Mouse (Mus musculus) spleen, postnatal 36 days (tissue): ENCODE data around the gene Jund.

ENCODE experiments used
- DNase-seq, 2 experiments: peaks; one replicate each; pipeline ENCODE4 v3.0.0; 2022; ENCODE audit warnings: low spot score in 2 of 2, mixed read lengths in 1 of 2

Gene Jund

DNA sequence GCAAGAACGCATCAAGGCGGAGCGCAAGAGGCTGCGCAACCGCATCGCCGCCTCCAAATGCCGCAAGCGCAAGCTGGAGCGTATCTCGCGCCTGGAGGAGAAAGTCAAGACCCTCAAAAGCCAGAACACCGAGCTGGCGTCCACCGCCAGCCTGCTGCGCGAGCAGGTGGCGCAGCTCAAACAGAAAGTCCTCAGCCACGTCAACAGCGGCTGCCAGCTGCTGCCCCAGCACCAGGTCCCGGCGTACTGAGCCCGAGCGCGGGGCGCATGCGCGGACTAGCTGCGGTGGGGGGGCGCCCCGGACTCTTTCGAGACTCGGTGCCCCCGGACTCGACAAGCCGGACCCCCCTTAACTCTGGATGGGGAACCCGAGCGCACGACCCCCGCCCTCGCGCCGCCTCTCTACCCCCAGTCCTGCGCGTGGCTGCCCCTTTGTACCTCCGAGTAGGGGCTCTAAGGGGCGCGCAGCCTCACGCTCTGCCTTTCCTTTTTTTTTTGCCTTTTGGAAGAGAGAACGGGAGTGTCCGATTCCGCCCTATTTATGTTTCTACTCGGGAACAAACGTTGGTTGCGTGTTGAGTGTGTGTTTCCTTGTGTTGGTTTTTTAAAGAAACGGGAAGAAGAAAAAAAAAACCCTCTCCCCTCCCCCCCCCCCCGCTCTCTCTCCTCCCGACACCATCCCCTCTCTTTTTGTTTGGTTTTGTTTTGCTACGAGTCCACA lies 1.2 kb downstream of the Jund start:
- DNase-seq, result peak; percentile 81 to 82

DNA sequence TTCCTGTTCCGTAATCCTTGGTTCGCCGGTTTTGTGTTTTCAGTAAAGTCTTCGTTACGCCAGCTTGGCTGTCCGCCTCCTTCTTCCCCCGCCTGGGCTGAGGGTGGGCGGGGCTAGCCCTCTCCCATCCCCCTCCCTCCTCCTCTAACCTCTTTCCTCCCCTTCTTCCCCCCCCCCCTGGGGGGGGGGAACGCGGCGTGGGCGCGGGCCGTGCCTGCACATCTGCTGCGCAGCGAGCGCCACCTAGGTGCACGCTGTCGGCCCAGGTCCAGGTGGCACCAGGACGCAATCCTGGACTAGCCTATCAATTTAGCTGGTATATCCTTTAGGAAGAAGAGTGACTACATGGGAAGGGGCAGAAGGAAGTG lies 1.8 kb downstream of the Jund start:
- DNase-seq, result peak; percentile 93

DNA sequence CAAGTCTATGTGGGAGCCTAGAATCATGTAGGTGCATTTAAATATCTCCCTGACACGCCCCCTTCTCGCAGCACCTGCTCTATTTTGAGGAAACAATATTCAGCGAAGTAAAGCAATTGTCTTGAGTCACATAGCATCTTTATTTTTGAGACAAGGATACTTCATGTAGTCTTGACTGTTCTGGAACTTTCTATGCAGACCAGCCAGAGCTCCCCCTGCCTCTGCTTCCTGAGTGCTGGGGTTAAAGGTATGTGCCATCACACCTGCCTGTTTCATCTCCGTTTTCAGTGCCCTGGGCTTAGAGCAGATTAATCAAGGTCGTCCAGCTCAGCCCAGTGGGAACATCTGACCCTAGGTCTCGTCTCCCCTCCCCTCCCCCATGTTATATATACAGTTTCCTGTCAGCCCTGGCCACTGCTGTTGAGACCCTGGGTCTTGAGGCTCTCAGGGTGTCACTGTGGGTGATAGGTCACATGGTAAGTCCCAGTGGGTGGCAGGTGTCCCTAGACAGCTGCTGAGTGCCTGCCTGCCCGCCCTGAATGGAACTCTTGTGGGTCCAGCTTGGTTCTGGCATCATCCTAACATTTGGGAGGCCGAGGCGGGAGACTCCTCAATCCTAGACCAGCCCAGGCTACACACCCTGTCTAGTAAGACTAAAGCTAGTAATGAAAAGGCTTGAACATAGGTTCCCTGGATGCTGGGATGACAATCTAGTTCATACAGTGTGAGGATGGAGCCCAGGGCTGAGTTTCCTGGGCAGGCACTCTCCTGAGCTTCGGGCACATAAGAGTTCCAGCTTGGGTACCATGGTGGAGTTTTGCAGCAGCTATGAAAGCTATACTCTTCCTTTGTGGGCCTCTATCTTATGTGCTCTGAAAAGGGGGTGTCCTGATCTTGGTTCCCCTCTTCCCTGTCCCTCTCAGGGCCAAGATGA lies 2.6 kb downstream of the Jund start:
- DNase-seq, result no peak

DNA sequence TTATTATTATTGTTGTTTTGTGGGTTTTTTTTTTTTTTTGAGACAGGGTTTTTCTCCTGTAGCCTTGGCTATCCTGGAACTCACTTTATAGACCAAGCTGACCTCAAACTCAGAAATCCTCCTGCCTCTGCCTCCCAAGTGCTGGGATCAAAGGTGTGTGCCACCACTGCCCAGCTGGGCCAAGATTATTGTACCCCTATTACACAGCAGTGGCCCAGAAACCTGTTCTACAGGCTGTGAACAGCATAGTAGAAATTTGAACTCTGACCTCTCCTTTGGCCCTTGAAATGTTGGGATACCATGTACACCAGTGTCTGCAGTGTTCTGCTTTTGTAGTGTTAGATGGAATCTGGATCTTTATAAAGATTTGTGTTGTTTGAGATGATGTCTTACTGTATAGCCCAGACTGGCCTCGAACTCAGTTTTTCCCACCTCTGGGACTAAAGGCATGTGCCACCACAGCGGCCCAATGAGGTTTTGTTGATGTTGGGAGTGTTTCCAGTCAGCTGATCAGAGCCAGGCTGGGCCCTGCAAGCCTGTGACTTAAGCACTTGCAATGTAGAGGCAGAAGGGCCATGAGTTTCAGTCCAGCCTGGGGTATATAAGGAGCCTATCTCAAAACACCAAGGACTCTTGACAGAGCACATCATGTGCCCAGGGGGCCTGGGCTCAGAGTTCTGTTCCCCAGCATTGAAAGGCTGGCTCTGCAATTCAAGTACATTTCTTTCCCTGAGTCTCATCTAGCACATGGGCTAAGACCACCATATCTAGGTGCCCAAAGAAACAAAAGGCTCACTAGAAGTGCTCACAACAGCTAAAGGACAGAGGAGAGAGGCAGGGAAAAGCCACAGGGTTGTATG lies 3.5 kb downstream of the Jund start:
- no peak for DNase-seq

- no peak for DNase-seq
These were observed 4.1 kb downstream of the Jund start for GRCm38 (mm10) chr8:70702842-70703182.

DNA sequence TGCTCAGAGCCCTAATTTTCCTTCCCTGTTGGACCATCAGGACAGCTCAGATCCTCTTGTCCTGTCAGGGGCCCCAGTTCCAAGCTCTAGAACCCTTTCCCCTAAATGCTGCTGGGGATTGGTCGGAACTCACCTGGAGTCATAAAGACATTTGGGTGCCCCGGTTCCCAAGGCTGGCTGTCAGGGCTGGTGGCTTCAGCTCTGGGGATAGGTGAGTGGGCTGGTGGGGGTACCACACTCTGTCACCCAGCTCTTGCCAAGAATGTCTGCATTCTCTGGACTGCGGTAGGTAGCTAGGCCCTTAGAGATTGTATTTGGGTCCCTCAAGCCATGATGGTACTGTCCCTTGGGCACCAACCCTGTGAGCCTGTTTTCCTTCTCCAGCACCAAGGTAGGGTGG lies 4.5 kb downstream of the Jund start, which contains the start of gene Iqcn:
Iqcn (plus strand) TSS at position 171 of the 400 bp plus-strand sequence.
- no peak for DNase-seq

DNA sequence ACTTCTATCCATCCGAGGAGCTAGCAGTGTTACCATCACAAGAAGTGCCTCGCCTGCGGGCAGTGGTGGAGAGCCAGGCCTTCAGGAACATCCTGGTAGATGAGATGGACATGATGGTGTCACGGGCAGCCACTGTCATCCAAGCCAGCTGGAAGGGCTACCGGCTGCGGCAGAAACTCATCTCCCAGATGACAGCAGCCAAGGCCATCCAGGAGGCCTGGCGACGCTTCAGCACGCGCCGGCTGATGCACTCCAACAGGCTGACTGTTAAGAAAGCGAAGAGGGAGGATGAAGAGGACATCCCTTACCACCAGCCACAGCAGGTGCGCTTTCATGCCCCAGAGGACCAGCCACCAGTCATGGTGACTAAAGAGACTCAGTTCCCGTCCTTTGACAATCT lies 9.5 kb downstream of the Jund start:
- DNase-seq, result no peak

DNA sequence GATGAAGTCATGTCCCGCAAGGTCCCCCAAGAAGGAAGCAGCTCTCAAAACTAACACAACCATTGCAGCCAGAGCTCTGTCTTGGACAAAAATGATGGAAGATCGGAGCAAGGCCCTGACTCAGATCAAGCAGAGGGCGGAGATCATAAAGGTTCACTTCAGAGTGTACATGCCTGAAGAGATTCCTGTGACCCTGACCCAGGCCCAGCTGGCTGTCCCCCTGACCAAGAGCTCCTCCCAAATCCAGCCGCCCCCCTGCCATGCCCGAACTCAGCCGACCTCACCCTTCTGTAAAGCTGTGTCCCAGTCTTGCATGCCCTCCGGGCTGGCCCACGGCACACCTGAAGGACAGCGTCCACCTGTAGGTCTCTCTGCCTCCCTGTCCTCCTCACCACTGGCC lies 11.0 kb downstream of the Jund start:
- DNase-seq, result no peak

GRCm38 (mm10) chr8:70710296-70710695 lies 11.5 kb downstream of the Jund start:
- DNase-seq, result no peak

DNA sequence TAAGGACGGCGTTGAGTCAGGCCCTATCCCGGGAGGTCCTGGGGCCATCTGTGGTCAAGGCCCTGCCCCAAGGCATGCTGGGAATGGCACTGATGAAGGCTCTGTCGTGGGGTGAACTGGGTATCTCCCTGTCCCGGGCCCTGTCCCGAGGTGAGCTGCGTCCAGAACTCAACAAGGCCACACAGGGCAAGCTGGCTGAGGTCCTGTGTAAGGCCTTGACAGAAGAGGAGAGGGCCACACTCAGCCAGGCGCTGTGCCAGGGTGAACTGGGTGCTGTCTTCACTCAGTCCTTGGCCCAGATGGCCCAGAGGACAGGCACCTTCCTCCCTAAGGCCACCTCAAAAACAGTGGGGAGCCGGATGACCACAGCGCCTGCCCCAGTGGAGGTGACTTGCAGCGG lies 12.3 kb downstream of the Jund start:
- DNase-seq, result no peak

DNA sequence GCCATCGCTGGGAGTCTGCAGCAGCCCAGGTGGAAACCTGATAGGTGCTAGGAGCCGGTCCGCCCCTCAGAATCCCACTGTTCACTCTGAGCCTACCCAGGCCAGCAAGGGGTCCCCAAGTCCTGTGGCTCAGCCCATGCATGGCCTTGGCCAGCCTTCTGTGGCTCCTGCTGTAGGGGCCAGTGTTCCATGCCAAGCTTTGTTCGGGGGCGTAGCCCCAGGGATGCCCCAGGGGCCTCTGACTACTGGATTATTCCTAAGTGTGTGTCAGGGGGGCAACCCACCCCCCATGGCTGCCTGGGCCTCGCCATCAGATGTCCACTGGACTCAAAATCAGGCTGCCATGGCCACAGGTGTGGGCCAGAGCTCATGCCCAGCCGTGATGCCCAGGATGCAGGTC lies 15.2 kb downstream of the Jund start:
- DNase-seq, result no peak

DNA sequence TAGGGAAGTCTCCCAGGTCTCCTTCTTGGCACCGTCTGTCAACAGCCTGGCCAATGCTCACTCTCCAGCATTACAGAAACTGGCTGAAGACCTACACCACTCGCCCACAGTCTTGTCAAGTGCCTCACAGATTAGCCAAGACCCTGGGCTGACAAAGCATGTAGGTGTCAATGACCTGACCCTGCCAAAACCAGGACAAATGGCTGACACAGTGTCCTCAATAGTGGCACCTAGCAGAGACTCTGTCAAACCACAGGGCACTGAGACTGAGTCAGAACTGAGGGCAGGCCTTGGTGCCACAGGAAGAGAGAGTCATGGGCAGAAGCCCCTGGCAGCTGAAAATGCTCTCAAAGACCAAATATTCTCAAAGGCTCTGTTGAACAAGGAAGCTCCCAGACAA lies 16.3 kb downstream of the Jund start:
- DNase-seq, result no peak

DNA sequence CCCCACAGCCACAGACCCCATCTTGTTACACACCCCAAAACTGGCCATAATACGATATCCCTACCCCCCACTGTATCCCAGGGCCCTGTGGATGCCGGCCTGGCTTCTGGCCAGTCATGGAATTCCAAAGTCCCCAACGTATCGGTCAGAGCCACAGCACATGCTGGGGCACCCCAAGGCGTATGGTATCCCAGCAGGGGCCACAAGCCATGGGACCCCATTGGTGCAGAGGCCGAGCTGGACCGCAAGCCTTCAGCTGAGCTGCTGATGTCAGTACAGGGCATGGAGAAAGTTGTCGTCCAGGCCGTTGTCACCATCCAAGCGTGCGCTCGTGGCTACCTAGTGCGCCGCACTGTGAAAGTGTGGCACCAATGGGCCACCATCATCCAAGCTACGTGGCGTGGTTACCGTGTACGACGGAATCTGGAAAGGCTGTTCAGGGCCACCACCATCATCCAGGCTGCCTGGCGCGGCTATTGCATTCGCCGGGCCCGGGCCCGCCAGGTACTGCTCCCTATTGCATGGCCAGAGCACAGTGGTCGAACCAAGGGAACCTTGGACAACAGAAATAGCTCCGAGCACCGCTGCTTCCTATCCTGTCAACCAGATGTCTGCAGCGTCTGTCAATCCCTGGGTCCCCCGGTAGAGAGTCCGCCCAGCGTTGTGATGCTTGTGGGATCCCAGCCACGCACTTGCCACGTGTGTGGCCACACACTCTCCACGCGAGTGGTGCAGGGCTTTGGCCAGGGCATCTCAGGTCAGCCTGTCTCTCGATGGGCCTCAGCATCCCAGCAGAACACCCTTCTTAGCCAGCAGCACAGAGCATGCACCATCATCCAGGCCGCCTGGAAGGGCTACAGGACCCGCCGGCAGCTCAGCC lies 18.0 kb downstream of the Jund start:
- DNase-seq, result no peak

GRCm38 (mm10) chr8:70718297-70718696 lies 19.5 kb downstream of the Jund start, which contains the start of gene Gm3336:
TSS of gene Gm3336 (plus strand) at chr8:70718543.
- peak; percentile 71 to 75 for DNase-seq

- DNase-seq, result no peak
These were observed 21.1 kb downstream of the Jund start for GRCm38 (mm10) chr8:70719796-70720270.

DNA sequence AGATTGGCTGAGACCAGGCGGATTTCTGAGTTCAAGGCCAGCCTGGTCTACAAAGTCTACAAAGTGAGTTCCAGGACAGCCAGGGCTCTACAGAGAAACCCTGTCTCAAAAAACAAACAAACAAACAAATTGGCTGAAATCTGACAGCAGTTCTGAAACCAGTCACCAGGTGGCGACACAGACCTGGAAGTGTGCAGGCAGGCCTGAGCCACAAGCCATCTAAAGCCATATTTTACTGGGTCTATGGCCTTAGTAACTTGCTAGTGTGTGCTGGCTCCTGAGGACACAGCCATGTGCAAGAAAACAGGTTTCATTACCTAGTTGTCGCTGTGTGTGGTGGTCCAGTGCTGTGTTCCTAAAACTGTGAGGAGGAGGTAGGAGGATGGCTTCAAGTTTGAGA lies 22.0 kb downstream of the Jund start:
- DNase-seq, result peak; percentile 65 to 68

DNA sequence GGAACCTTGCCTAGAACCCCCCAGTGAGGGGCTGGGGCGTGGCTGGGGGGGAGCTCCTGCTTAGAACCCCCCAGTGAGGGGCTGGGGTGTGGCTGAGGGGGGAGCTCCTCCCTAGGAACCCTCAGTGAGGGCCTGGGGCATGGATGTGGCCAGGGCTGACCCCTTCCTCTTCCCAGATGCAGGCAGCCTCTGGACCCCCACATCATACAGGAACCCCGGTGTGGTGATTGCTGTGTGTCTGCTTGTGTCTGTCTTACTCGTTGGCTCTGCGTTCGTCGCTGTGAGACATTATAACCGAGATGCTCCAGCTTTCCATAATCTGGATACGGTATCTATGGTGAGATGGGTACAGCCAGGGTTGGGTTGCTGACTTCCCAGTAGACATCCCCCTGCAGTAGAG lies 22.9 kb downstream of the Jund start:
- no peak for DNase-seq

DNA sequence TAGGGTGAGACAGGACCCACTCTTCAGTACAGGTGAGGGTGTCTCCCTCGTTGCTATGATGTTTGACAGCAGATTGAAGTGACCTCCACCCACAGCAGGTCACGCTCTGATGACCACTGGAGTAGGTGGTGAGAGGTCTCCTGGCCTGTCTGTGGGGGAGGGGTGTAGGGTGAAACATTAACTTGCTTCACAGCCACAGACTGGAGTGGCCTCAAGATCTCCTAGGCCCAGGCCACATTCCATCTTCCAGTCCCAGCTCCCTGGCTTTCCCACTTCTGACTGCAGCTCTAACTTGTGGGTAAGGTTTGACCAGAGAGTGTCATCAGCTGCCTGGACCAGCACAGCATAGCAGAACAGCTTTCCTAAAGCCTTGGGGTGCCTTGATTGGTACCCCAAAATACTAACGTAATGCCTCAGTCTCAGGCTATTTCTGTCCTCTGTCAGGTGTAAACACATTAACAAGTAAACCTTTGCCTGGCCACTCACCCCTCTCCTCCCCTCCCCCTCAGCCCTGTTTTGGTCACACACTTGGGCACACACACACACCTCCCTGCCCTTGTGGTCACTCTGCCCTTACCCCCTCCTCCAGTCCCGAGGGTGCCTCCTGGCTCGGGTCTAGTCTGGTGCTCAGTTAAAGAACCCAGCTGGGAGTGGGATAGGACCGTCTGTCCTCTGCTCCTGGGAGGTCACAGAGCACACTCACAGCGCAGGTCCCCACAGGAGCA lies 24.9 kb downstream of the Jund start, which contains the start of gene Pde4c:
Pde4c (plus strand) TSS at position 235 of the 725 bp plus-strand sequence.
- DNase-seq, result no peak

- no peak for DNase-seq
These were observed 25.5 kb downstream of the Jund start for GRCm38 (mm10) chr8:70724216-70724615.

DNA sequence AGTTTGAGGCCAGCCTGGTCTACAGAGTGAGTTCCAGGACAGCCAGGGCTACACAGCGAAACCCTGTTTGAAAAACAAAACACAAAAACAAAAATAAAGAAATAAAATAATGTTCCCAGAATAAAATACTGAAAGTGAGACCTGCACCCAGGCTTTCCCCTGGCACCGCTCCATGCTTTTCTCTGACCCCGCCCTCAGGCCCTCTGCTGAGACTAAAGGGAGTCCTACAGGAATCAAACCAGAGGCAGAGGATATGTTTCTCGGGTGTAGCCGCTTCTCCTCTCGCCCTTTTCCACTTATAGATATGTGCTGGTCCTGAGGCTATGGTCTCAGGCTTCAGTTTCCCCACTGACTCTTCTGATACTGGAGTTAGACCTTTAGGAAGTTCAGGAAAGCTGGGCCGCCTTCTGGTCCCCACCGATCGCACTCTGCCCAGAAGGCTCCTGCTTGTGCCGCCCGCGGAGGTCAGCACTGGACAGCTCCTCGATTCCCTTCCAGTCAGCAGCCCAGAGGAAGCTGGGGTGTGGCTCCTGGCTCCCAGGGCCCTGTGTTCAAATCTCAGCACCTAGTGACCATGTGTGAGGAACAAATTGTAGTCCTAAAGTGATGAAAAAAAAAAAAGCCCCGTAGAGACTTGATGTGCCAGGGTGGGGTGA lies 27.2 kb downstream of the Jund start:
- no peak for DNase-seq
